Mouse (Mus musculus): ENCODE data around the gene Khsrp. TPM values are rescaled to one million over a fixed set of nuclear protein-coding genes. Genes with fewer than 3 reads are reported as not detected.
A peak's percentile ranks its signal among the peaks of the same experiment; 100 is the strongest.

The Khsrp gene
- polyA plus RNA-seq, 1 experiment from 2014 or later: 48.8 TPM

DNA sequence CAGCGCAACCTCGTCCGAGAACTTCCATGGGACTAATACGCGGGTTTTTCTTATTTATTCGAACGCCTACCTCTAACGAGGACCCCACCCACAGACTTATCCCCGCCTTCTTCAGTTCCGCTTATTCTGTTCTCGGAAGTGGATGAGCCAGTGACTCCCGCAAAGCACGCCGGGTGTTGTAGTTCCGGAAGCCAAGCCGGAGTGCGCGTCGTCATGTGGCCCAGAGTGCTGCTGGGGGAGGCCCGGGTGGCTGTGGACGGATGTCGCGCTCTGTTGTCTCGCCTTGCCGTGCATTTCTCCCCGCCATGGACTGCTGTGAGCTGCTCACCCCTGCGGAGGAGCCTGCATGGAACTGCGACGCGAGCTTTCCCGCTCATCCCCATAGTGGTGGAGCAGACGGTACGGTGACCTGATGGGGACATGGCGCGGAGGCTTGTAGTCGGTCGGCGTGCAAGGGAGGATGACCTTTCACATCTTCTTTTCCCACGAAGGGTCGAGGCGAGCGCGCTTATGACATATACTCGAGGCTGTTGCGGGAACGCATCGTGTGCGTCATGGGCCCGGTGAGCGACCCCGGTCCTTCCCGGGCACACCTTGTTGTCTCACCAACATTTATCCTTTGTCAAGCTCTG is 41.1 kb downstream of the Khsrp start, which contains the start of gene Clpp:
Gene Clpp, plus strand, starts transcription at position 191 of the 632 bp plus-strand sequence.
- under 1% methylated on average over 52 of the region's 52 CpGs for WGBS
- H3K4me1 ChIP-seq: peaks cover 6% of the 10 kb centered on the region
- DNase-seq (ENCODE audit: low spot score): peak; percentile 92
- peaks cover 43% of the 10 kb centered on the region for H3K36me3 ChIP-seq
- no peaks in the 10 kb centered on the region for H3K9me3 ChIP-seq (replicated peaks)
- H3K27me3 ChIP-seq (ENCODE audit: low read depth, poor library complexity, severe bottlenecking): no peaks in the 10 kb centered on the region
- H3K4me3 ChIP-seq: peak within 1 kb of the TSS; percentile 85
- peak within 1 kb of the TSS; percentile 90 for H3K27ac ChIP-seq

- peak overlapping the region; percentile 85 for H3K4me3 ChIP-seq
- H3K4me1 ChIP-seq: peaks cover 6% of the 10 kb centered on the region
- no peaks in the 10 kb centered on the region for H3K27me3 ChIP-seq (ENCODE audit: low read depth, poor library complexity, severe bottlenecking)
- DNase-seq (ENCODE audit: low spot score): no peak
- peaks cover 37% of the 10 kb centered on the region for H3K36me3 ChIP-seq
- H3K27ac ChIP-seq: peak overlapping the region; percentile 90
- no peaks in the 10 kb centered on the region for H3K9me3 ChIP-seq (replicated peaks)
- WGBS: 4% methylated on average over 25 of the region's 25 CpGs
Observed at GRCm38 (mm10) chr17:56989467-56990114, 41.7 kb downstream of the Khsrp start.

GRCm38 (mm10) chr17:56988921-56989430 is 42.3 kb downstream of the Khsrp start:
- 76% methylated on average over 7 of the region's 7 CpGs for WGBS
- no peak overlapping the region for H3K27ac ChIP-seq
- DNase-seq (ENCODE audit: low spot score): no peak

GRCm38 (mm10) chr17:56988441-56988840 is 42.9 kb downstream of the Khsrp start:
- no peak for DNase-seq (ENCODE audit: low spot score)
- Histone ChIP-seq H3K36me3 (peaks cover 25% of the 10 kb centered on the region), H3K9me3 (replicated peaks) (no peaks in the 10 kb centered on the region), H3K27me3 (ENCODE audit: low read depth, poor library complexity, severe bottlenecking) (no peaks in the 10 kb centered on the region), H3K4me1 (peaks cover 10% of the 10 kb centered on the region), H3K4me3 (no peak overlapping the region), H3K27ac (no peak overlapping the region)
- WGBS: 85% methylated on average over 7 of the region's 7 CpGs

More at GRCm38 (mm10) chr17:56988921-56989430, 42.3 kb downstream of the Khsrp start:
- Histone ChIP-seq H3K9me3 (replicated peaks) (no peaks in the 10 kb centered on the region), H3K36me3 (peaks cover 31% of the 10 kb centered on the region), H3K4me3 (peak overlapping the region; percentile 85), H3K4me1 (peaks cover 10% of the 10 kb centered on the region), H3K27me3 (ENCODE audit: low read depth, poor library complexity, severe bottlenecking) (no peaks in the 10 kb centered on the region)

DNA sequence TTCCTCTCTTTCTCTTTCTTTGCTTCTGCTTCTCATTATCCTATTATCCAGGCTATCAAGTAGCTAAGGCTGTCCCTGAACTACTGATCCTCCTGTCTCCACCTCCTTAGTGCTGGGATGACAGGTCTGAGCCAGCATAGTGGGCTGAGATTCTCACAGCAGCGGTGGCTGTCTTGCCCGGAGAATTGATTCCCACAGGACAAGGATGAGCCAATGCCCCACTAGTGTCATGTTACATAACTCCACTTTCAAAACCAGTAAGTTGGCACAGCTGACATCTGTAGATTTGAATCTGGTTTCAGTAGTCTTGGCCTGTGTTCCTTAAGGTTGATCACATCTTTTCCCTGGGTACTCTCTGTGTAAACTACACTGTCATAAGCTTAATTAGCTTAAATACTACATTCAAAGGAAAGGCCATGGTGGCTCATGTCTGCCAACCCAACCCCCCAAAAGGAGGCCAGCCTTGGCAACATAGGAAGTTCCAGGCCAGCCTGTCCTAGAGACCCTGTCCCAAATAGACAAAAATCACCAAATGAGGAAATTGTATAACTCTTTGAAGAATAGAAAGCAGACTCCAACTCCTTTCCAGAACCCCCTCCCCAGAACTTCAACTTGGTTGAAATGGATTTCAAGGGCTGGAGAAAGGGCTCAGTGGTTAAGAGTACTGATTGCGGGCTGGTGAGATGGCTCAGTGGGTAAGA is 45.1 kb downstream of the Khsrp start:
- peaks cover 4% of the 10 kb centered on the region for H3K36me3 ChIP-seq
- H3K4me1 ChIP-seq: peaks cover 10% of the 10 kb centered on the region
- H3K27me3 ChIP-seq (ENCODE audit: low read depth, poor library complexity, severe bottlenecking): no peaks in the 10 kb centered on the region
- H3K9me3 ChIP-seq (replicated peaks): no peaks in the 10 kb centered on the region
- DNase-seq (ENCODE audit: low spot score): no peak
- 90% methylated on average over 3 of the region's 3 CpGs for WGBS
- no peak overlapping the region for H3K27ac ChIP-seq
- H3K4me3 ChIP-seq: no peak overlapping the region

DNA sequence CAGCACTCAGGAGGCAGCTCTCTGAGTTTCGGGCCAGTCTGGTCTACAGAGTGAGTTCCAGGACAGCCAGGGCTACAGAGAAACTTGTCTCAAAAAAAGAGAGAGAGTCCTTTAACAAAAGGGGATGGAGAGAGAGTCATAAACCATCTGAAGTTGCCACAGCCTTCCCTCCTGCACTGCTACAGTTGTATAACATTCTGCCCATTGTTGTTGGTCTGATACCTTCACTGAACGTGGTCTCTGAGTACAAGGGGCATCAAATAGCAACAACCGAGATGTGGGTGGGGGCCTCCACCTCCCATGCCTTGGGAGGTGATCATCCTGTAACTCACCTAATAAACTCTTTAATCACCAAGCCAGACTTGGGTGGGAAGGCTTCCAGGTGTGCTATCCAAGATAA is 45.7 kb downstream of the Khsrp start:
- H3K27ac ChIP-seq: no peak overlapping the region
- 78% methylated on average over 3 of the region's 3 CpGs for WGBS
- H3K36me3 ChIP-seq: no peaks in the 10 kb centered on the region
- H3K4me3 ChIP-seq: no peak overlapping the region
- H3K4me1 ChIP-seq: peaks cover 4% of the 10 kb centered on the region; the same call in 1 of the 2 replicates
- no peaks in the 10 kb centered on the region for H3K9me3 ChIP-seq (replicated peaks)
- DNase-seq (ENCODE audit: low spot score): no peak
- H3K27me3 ChIP-seq (ENCODE audit: low read depth, poor library complexity, severe bottlenecking): no peaks in the 10 kb centered on the region

- Histone ChIP-seq H3K27me3 (ENCODE audit: low read depth, poor library complexity, severe bottlenecking) (no peaks in the 10 kb centered on the region), H3K9me3 (replicated peaks) (no peaks in the 10 kb centered on the region), H3K4me3 (no peak overlapping the region), H3K36me3 (no peaks in the 10 kb centered on the region), H3K27ac (no peak overlapping the region), H3K4me1 (peaks cover 4% of the 10 kb centered on the region; the same call in 1 of the 2 replicates)
- WGBS: 86% methylated on average over 9 of the region's 9 CpGs
- no peak for DNase-seq (ENCODE audit: low spot score)
Observed at GRCm38 (mm10) chr17:56984886-56985285, 46.4 kb downstream of the Khsrp start.

- Histone ChIP-seq H3K4me1 (peaks cover 4% of the 10 kb centered on the region; the same call in 1 of the 2 replicates), H3K4me3 (no peak within 1 kb of the TSS), H3K27ac (no peak within 1 kb of the TSS), H3K36me3 (no peaks in the 10 kb centered on the region), H3K9me3 (replicated peaks) (no peaks in the 10 kb centered on the region), H3K27me3 (ENCODE audit: low read depth, poor library complexity, severe bottlenecking) (no peaks in the 10 kb centered on the region)
- WGBS: 82% methylated on average over 5 of the region's 5 CpGs
- DNase-seq (ENCODE audit: low spot score): no peak
Observed at GRCm38 (mm10) chr17:56982013-56982412, 49.3 kb downstream of the Khsrp start, which contains the start of gene Acer1. Gene Acer1, minus strand, starts transcription at chr17:56982126.

DNA sequence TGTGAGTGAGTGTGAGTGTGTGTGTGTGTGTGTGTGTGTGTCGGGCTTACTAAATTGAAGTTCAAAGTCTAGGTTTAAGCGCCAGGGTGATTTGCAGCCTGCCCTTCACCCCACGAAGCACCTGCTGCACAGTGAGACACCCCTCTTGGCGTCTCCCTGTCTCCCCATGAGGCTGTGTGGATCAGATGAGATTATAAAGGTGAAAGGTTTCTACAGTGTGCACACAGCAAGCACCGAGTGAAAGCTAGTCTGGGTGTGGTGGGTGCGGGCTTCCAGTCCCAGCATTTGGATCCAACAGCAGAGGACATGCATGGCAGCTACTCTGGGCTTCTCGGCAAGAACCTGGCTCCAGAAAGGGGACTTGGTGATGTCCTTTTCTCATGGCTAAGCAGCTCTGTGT is 50.3 kb downstream of the Khsrp start:
- Histone ChIP-seq H3K27me3 (ENCODE audit: low read depth, poor library complexity, severe bottlenecking) (no peaks in the 10 kb centered on the region), H3K4me3 (no peak overlapping the region), H3K4me1 (peaks cover 4% of the 10 kb centered on the region; the same call in 1 of the 2 replicates), H3K36me3 (no peaks in the 10 kb centered on the region), H3K27ac (no peak overlapping the region), H3K9me3 (replicated peaks) (no peaks in the 10 kb centered on the region)
- 79% methylated on average over 7 of the region's 7 CpGs for WGBS
- no peak for DNase-seq (ENCODE audit: low spot score)

GRCm38 (mm10) chr17:56979524-56979923 is 51.8 kb downstream of the Khsrp start:
- Histone ChIP-seq H3K27me3 (ENCODE audit: low read depth, poor library complexity, severe bottlenecking) (no peaks in the 10 kb centered on the region), H3K36me3 (no peaks in the 10 kb centered on the region), H3K27ac (no peak overlapping the region), H3K9me3 (replicated peaks) (no peaks in the 10 kb centered on the region), H3K4me1 (peaks cover 4% of the 10 kb centered on the region; the same call in 1 of the 2 replicates), H3K4me3 (no peak overlapping the region)
- no peak for DNase-seq (ENCODE audit: low spot score)
- WGBS: 27% methylated on average over 7 of the region's 8 CpGs

- Histone ChIP-seq H3K27ac (no peak overlapping the region), H3K36me3 (no peaks in the 10 kb centered on the region), H3K9me3 (replicated peaks) (no peaks in the 10 kb centered on the region), H3K4me1 (no peaks in the 10 kb centered on the region), H3K27me3 (ENCODE audit: low read depth, poor library complexity, severe bottlenecking) (no peaks in the 10 kb centered on the region), H3K4me3 (no peak overlapping the region)
- WGBS: 78% methylated on average over 8 of the region's 8 CpGs
- no peak for DNase-seq (ENCODE audit: low spot score)
Observed at GRCm38 (mm10) chr17:56976531-56977390, 54.6 kb downstream of the Khsrp start.

DNA sequence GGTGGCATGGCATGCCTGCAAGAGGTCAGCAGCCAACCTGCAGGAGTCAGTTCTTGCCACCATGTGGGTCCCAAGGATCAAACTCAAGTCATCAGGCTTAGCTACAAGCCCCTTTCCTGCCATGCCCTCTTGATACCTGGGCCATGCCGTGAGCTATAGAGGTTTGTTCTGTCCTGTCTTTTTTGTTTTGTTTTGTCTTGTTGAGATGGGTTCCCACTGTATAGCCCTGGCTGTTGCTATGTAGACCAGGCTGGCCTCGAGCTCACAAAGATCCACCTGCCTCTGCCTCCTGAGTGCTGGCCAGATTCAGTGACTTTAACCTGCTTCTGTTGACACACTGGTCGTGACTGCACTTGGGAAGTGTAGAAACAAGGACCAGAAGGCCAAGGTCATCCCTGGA is 55.9 kb downstream of the Khsrp start:
- H3K36me3 ChIP-seq: no peaks in the 10 kb centered on the region
- no peak for DNase-seq (ENCODE audit: low spot score)
- no peaks in the 10 kb centered on the region for H3K27me3 ChIP-seq (ENCODE audit: low read depth, poor library complexity, severe bottlenecking)
- no peaks in the 10 kb centered on the region for H3K4me1 ChIP-seq
- 82% methylated on average over 3 of the region's 3 CpGs for WGBS
- no peak overlapping the region for H3K4me3 ChIP-seq
- H3K9me3 ChIP-seq (replicated peaks): no peaks in the 10 kb centered on the region
- H3K27ac ChIP-seq: no peak overlapping the region
